Mouse (Mus musculus) CH12.LX (cell line): ENCODE results near the gene Sergef. TPM values are rescaled to one million over a fixed set of nuclear protein-coding genes. Genes with fewer than 3 reads are reported as not detected.

Source experiments
- DNase-seq: peaks from one replicate; pipeline ENCODE4 v3.0.0-alpha.2; 2013; ENCODE audit errors: extremely low read depth
- H3K27ac ChIP-seq: 2 replicates; pipeline ENCODE4 v1.5.1; 2012; ENCODE audit warnings: low read depth, mild to moderate bottlenecking, control low read depth, moderate library complexity; ENCODE audit not compliant: insufficient read depth
- H3K27me3 ChIP-seq: replicated peaks from 2 replicates; pipeline ENCODE3; 2012; ENCODE audit warnings: inconsistent platforms
- H3K36me3 ChIP-seq, 2 experiments: replicated peaks in 1 of 2; 2 replicates each; pipeline versions ENCODE3 to v1.6.1; 2012; ENCODE audit warnings: inconsistent platforms in 1 of 2, low read length in 1 of 2, mild to moderate bottlenecking in 1 of 2, mixed read lengths in 1 of 2, moderate library complexity in 1 of 2; ENCODE audit not compliant: control insufficient read depth in 1 of 2, insufficient read depth in 1 of 2
- H3K4me1 ChIP-seq, 2 experiments: 2 replicates each; pipeline ENCODE4 v1.6.1; 2012; ENCODE audit warnings: inconsistent platforms in 1 of 2, moderate library complexity in 1 of 2; ENCODE audit not compliant: insufficient read depth in 2 of 2, control insufficient read depth in 1 of 2
- H3K4me2 ChIP-seq: 2 replicates; pipeline ENCODE4 v1.6.1; 2012; ENCODE audit warnings: low read depth, mild to moderate bottlenecking, control low read depth; ENCODE audit not compliant: poor library complexity, insufficient read depth, severe bottlenecking
- H3K4me3 ChIP-seq, 3 experiments: fragments of 150-350 bp in 1 of 3; sonication (generic) in 1 of 3; replicated peaks in 1 of 3; 2 replicates each; pipeline versions ENCODE3 to v1.5.1; 2011 to 2012; ENCODE audit warnings: low read depth in 2 of 3, low read length in 2 of 3, mild to moderate bottlenecking in 2 of 3, moderate library complexity in 2 of 3, control low read depth in 1 of 3, improper control_type of control experiment in 1 of 3, inconsistent platforms in 1 of 3, mixed read lengths in 1 of 3; ENCODE audit not compliant: poor library complexity in 1 of 3
- H3K79me2 ChIP-seq: replicated peaks from 2 replicates; pipeline ENCODE4 v1.6.1; 2012; ENCODE audit warnings: mild to moderate bottlenecking, moderate library complexity; ENCODE audit not compliant: control insufficient read depth, poor library complexity, insufficient read depth, severe bottlenecking; ENCODE audit errors: extremely low read depth
- H3K9ac ChIP-seq: 2 replicates; pipeline ENCODE4 v1.6.1; 2012; ENCODE audit warnings: low read depth, mild to moderate bottlenecking, control low read depth, moderate library complexity; ENCODE audit not compliant: insufficient read depth
- H3K9me3 ChIP-seq: replicated peaks from 2 replicates; pipeline ENCODE3; 2012; ENCODE audit warnings: low read length, inconsistent platforms, mixed read lengths
- BHLHE40 ChIP-seq: IDR thresholded peaks from 2 replicates; pipeline ENCODE4 v1.6.1; 2011; ENCODE audit warnings: mild to moderate bottlenecking, low read depth, low read length, improper control_type of control experiment
- CHD1 ChIP-seq: IDR thresholded peaks from 2 replicates; pipeline ENCODE4 v1.6.1; 2012; ENCODE audit warnings: low read depth, low read length, improper control_type of control experiment, inconsistent platforms
- CHD2 ChIP-seq: IDR thresholded peaks from 2 replicates; pipeline ENCODE4 v1.6.1; 2011; ENCODE audit warnings: low read length, improper control_type of control experiment
- CTCF ChIP-seq, 2 experiments: IDR thresholded peaks in 1 of 2; conservative IDR thresholded peaks in 1 of 2; 2 replicates each; pipeline ENCODE4 v1.5.1; 2011 to 2012; ENCODE audit warnings: low read depth in 2 of 2, low read length in 2 of 2, improper control_type of control experiment in 1 of 2, inconsistent platforms in 1 of 2, mild to moderate bottlenecking in 1 of 2, moderate library complexity in 1 of 2
- E2F4 ChIP-seq: IDR thresholded peaks from 2 replicates; pipeline ENCODE4 v1.6.1; 2011; ENCODE audit warnings: low read depth, low read length, improper control_type of control experiment; ENCODE audit not compliant: insufficient replicate concordance
- ELF1 ChIP-seq: IDR thresholded peaks from 2 replicates; pipeline ENCODE4 v1.6.1; 2014; ENCODE audit warnings: low read depth, mild to moderate bottlenecking, inconsistent platforms, low read length, improper control_type of control experiment
- EP300 ChIP-seq: IDR thresholded peaks from 2 replicates; pipeline ENCODE4 v1.6.1; 2011; ENCODE audit warnings: low read length, improper control_type of control experiment
- ETS1 ChIP-seq: conservative IDR thresholded peaks from 2 replicates; pipeline ENCODE4 v1.6.1; 2012; ENCODE audit warnings: low read depth, mild to moderate bottlenecking, inconsistent platforms, low read length, improper control_type of control experiment, moderate library complexity
- IRF4 ChIP-seq: IDR thresholded peaks from 2 replicates; pipeline ENCODE4 v1.6.1; 2014; ENCODE audit warnings: low read depth, mild to moderate bottlenecking, inconsistent platforms, low read length, improper control_type of control experiment
- KAT2A ChIP-seq: IDR thresholded peaks from 2 replicates; pipeline ENCODE4 v1.6.1; 2012; ENCODE audit warnings: low read length, improper control_type of control experiment, inconsistent platforms; ENCODE audit not compliant: insufficient replicate concordance
- MAFK ChIP-seq: IDR thresholded peaks from 2 replicates; pipeline ENCODE4 v1.6.1; 2011; ENCODE audit warnings: low read length, improper control_type of control experiment; ENCODE audit not compliant: insufficient replicate concordance
- MAX ChIP-seq: IDR thresholded peaks from 2 replicates; pipeline ENCODE4 v1.6.1; 2011; ENCODE audit warnings: low read length, improper control_type of control experiment
- MAZ ChIP-seq: IDR thresholded peaks from 2 replicates; pipeline ENCODE4 v1.6.1; 2012; ENCODE audit warnings: low read depth, mild to moderate bottlenecking, inconsistent platforms, low read length, improper control_type of control experiment, moderate library complexity
- MEF2A ChIP-seq: IDR thresholded peaks from 2 replicates; pipeline ENCODE4 v1.6.1; 2014; ENCODE audit warnings: low read depth, mild to moderate bottlenecking, inconsistent platforms, low read length, improper control_type of control experiment, borderline replicate concordance
- MXI1 ChIP-seq: IDR thresholded peaks from 2 replicates; pipeline ENCODE4 v1.6.1; 2011; ENCODE audit warnings: mild to moderate bottlenecking, low read depth, low read length, improper control_type of control experiment
- MYC ChIP-seq: IDR thresholded peaks from 2 replicates; pipeline ENCODE4 v1.6.1; 2011; ENCODE audit warnings: low read depth, mild to moderate bottlenecking, improper control_type of control experiment, low read length
- NRF1 ChIP-seq: IDR thresholded peaks from 2 replicates; pipeline ENCODE4 v1.6.1; 2014; ENCODE audit warnings: low read depth, mild to moderate bottlenecking, inconsistent platforms, low read length, improper control_type of control experiment, moderate library complexity
- PAX5 ChIP-seq: IDR thresholded peaks from 2 replicates; pipeline ENCODE4 v1.6.1; 2012; ENCODE audit warnings: low read length, inconsistent platforms, mixed read lengths
- POLR2A ChIP-seq: IDR thresholded peaks from 2 replicates; pipeline ENCODE4 v1.6.1; 2011; ENCODE audit warnings: low read depth, mild to moderate bottlenecking, improper control_type of control experiment, low read length
- POLR2AphosphoS2 ChIP-seq: IDR thresholded peaks from 2 replicates; pipeline ENCODE4 v1.6.1; 2011; ENCODE audit warnings: low read depth, low read length, improper control_type of control experiment
- RAD21 ChIP-seq: IDR thresholded peaks from 2 replicates; pipeline ENCODE4 v1.6.1; 2011; ENCODE audit warnings: low read depth, mild to moderate bottlenecking, low read length, improper control_type of control experiment, moderate library complexity
- RCOR1 ChIP-seq: conservative IDR thresholded peaks from 2 replicates; pipeline ENCODE4 v1.6.1; 2012; ENCODE audit warnings: low read depth, mild to moderate bottlenecking, inconsistent platforms, low read length, improper control_type of control experiment
- SIN3A ChIP-seq: IDR thresholded peaks from 2 replicates; pipeline ENCODE4 v1.6.1; 2012; ENCODE audit warnings: low read length, improper control_type of control experiment, inconsistent platforms
- TBP ChIP-seq: conservative IDR thresholded peaks from 2 replicates; pipeline ENCODE4 v1.6.1; 2011; ENCODE audit warnings: low read depth, low read length, improper control_type of control experiment
- TCF12 ChIP-seq: IDR thresholded peaks from 2 replicates; pipeline ENCODE4 v1.6.1; 2014; ENCODE audit warnings: low read depth, mild to moderate bottlenecking, inconsistent platforms, low read length, improper control_type of control experiment
- USF1 ChIP-seq: IDR thresholded peaks from 2 replicates; pipeline ENCODE4 v1.6.1; 2014; ENCODE audit warnings: low read depth, mild to moderate bottlenecking, inconsistent platforms, low read length, improper control_type of control experiment
- USF2 ChIP-seq: conservative IDR thresholded peaks from 2 replicates; pipeline ENCODE4 v1.6.1; 2011; ENCODE audit warnings: low read depth, low read length, improper control_type of control experiment
- ZMIZ1 ChIP-seq: IDR thresholded peaks from 2 replicates; pipeline ENCODE4 v1.6.1; 2012; ENCODE audit warnings: low read depth, mild to moderate bottlenecking, inconsistent platforms, low read length, improper control_type of control experiment
- dilution Hi-C: fragments of 300-500 bp; cut with MboI; formaldehyde crosslinking; loops from 2 replicates; pipeline ENCODE4 v1.14.3; 2020; ENCODE audit warnings: low sequenced_read_pairs; ENCODE audit not compliant: extremely low pct_unique_long_range_greater_than_20kb, extremely low pct_ligation_motif_present
- in situ Hi-C: fragments of 300-500 bp; cut with MboI; formaldehyde crosslinking; loops from 3 replicates; pipeline ENCODE4 v1.14.3; 2019; ENCODE audit warnings: low sequenced_read_pairs, low pct_ligation_motif_present, low pct_unique_long_range_greater_than_20kb, mixed read lengths
- polyA plus RNA-seq: library from polyadenylated mRNA; unstranded; fragments of >175 nt; gene quantifications from 2 replicates; pipeline ENCODE4 v1.2.1, GENCODE M21; 2012; ENCODE audit warnings: low read depth; ENCODE audit not compliant: insufficient read length
- total RNA-seq, 2 experiments: library from RNA; depleted of rRNA; stranded (reverse); fragments of 300-350 nt in 1 of 2; fragments of >200 nt in 1 of 2; gene quantifications; 2 replicates each; pipeline ENCODE4 v1.2.3; 2012 to 2014

Sergef gene
- total and polyA plus RNA-seq, 3 experiments, result 13.0 to 18.0 (median 14.1) TPM

DNA sequence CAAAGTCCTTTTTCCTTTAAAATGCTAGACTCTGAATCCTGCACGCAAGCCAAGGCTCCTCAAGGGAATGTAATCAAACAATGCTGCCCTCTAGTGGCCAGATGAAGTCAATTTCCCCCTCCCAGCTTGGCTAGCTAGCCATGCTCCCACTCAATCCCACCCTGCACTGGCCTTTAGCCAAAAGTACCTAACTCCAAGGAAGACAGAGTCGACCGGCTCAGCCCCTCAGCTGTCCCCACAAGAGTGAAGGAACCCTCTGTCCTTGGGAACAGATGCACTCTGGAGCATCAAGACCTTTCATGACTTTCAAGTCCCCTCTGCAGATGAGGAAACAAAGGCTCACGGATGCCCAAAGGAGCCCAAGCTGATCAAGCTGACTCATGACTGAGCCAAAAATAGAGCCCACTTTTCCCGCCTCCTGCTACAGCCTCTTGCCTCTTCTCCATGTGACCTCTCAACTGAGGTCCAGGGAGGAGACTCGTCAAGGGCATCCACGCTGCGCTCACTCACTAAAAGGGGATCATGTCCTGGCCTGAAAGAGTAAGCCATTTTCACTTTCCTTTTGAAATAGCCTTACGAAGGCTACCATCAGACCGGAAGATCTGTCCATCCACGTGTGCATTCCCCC lies 32.1 kb downstream of the Sergef start:
- peak overlapping the region; percentile 37 for H3K4me2 ChIP-seq
- in situ Hi-C loops, result loop anchor here (5.0 kb wide), 2 partner anchors 215 to 330 kb away; no protein-coding TSS in a partner anchor
- no peaks in the 10 kb centered on the region for H3K79me2 ChIP-seq
- peak; percentile 87 for DNase-seq
- no peaks in the 10 kb centered on the region for H3K9me3 ChIP-seq
- H3K27ac ChIP-seq, result peak overlapping the region; percentile 60
- peak; percentile 74 to 75 for TF ChIP-seq CTCF (conservative IDR thresholded peaks at IDR 0.05 in 1 of 2, IDR thresholded peaks at IDR 0.05 in 1 of 2; ENCODE audit: low read depth in 2 of 2, low read length in 2 of 2)
- no peak for TF ChIP-seq NRF1
- no peak for TF ChIP-seq PAX5
- no peak for TF ChIP-seq POLR2AphosphoS2
- TF ChIP-seq IRF4, result 0 out of 2 replicates have a peak, but pooled peaks have one; percentile 18
- peak; percentile 56; the same call in 1 of the 2 replicates for TF ChIP-seq EP300
- TF ChIP-seq BHLHE40, result peak; percentile 58
- TF ChIP-seq ETS1, result peak; percentile 69; the same call in 1 of the 2 replicates
- TF ChIP-seq MAFK, result peak; percentile 34; the same call in 1 of the 2 replicates
- TF ChIP-seq RCOR1, result peak; percentile 54; the same call in 1 of the 2 replicates
- peak; percentile 89 for TF ChIP-seq MAX
- TF ChIP-seq ELF1, result peak; percentile 48
- peak; percentile 91 for TF ChIP-seq E2F4
- peak; percentile 93 for TF ChIP-seq MEF2A
- no peak for TF ChIP-seq TBP
- TF ChIP-seq TCF12, result peak; percentile 34; the same call in 1 of the 2 replicates
- TF ChIP-seq USF2, result no peak; the same call in 1 of the 2 replicates
- peak; percentile 32 for TF ChIP-seq USF1
- no peak for TF ChIP-seq CHD1
- TF ChIP-seq POLR2A, result no peak; the same call in 1 of the 2 replicates
- peak; percentile 30; the same call in 1 of the 2 replicates for TF ChIP-seq CHD2
- peak; percentile 83; the same call in 1 of the 2 replicates for TF ChIP-seq MYC
- TF ChIP-seq MXI1, result peak; percentile 86
- peak; percentile 45 for TF ChIP-seq RAD21
- peak; percentile 72; the same call in 1 of the 2 replicates for TF ChIP-seq SIN3A
- TF ChIP-seq KAT2A, result no peak
- peak; percentile 35; the same call in 1 of the 2 replicates for TF ChIP-seq ZMIZ1
- no peak for TF ChIP-seq MAZ
- TF ChIP-seq, all 38 proteins: peak for 19
- dilution Hi-C loops, result no loop called here
- Histone ChIP-seq H3K27me3 (no peaks in the 10 kb centered on the region), H3K4me1 (peaks cover 8 to 56% of the 10 kb centered on the region in 2 experiments; a peak in 3 of 4 replicates), H3K36me3 (peaks cover 0 to 53% of the 10 kb centered on the region in 2 experiments), H3K9ac (peak overlapping the region; percentile 36), H3K4me3 (peak overlapping the region; percentile 4 to 28 (median 7))
